Mouse (Mus musculus) 416B (cell line): ENCODE data around the gene Dchs2.
A peak's percentile ranks its signal among the peaks of the same experiment; 100 is the strongest.

Experiments used
- DNase-seq: peaks from one replicate; pipeline ENCODE4 v3.0.0; 2011; ENCODE audit warnings: low read depth

The Dchs2 gene

DNA sequence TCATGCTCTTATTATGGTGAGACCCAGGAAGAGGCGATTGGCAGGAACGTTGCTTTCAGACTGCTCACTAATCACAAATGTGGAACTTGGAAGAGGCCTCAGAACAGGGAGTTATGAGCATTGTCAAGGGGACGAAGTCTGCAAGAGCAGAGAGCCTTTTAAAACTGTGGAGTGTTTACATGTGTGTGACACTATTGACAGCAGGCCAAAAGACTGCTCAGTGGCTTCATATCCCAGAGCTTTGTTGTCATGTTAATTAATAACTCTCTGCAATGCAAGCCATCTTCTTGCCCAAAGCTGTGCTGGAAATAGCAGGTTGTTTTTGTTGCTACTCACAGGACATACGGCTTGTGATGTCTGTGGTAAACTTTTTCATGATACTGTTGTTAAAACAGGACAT, 27.9 kb downstream of the Dchs2 start:
- DNase-seq = no peak

DNA sequence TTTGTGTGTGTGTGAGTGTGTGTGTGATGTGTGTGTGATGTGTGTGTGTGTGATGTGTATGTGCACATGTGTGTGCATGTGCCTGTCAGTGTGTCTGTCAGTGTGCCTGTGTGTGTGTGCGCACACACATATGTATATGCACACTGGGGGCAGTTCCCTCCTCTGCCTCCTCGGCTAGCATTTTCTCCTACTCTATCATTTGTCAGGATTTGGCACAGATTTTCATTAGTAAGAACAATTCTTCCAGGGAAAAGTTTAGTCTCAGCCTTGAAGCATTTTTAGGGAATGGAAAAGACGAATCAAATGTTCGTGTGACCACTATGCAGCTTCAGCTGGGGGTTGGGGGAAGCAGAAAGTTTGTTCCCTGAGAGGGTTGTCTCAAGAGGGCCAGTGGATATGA, 28.4 kb downstream of the Dchs2 start:
- DNase-seq = no peak

DNA sequence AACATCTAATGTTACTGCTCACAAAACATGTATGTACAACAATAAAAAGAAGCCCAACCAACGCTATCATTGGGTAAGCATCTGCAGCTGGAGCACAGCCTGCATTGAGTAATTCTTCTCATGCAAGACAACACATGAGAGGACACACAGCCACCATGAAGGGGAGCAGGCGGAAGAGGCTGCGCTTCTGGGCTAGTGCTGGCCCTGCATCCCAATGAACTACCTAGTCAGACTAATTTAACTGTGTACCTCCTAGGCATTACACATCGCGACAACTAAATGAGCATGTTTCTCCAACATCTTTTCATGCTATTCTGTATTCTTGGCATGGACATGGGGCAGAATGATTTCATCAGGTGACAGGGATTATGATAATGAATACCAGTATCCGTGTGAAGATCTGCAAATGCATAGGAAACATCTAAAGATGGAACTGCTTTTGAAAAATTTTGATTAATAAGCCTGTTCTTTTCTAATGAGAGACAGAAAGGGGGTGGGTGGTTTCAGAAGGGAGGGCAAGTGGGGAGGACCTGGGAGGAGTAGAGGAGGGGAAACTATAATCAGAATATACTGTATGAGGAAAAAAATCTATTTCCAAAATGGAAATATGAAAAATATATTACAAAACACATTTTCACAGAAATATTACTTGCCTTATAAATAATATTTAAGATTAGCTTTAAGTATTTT, 33.9 kb downstream of the Dchs2 start:
- DNase-seq = no peak

DNA sequence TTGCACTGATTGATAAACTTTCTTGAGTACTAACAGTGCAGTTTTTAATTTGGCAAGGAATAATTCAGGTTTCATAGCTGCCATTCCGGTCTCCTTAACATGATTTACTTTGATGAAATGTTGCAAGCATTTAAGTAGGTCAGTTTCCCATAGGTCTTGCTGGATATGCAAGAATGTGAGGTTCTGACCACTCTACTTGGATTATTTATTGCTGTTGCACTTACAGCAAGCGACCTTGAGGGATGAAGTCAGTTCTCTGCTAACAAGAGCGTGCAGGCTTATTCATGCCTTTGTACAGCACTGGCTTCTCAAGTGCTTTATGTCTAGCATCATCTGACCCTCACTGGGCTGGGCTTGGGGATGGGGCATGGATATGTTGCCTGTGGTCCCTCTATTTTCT, 35.9 kb downstream of the Dchs2 start:
- no peak for DNase-seq

DNA sequence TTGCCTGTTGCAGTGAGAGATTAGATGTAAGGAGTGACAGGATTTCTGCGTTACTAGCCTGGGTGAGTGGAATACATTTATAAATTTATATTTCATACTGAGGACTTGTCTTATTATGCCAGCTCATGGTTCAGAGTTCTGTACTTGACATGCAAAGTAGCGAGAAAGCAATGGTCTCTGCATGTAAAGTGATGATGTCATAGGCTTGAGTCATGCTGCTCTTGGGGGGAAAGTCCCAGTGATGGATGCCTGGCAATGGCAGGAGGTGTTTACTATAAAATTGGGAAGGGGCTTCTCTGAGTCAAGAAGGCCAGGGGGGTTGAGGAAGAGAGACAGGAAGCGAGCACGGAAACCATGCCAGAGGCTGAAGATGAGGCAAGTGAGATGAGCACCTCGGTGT, 57.8 kb downstream of the Dchs2 start:
- no peak for DNase-seq

DNA sequence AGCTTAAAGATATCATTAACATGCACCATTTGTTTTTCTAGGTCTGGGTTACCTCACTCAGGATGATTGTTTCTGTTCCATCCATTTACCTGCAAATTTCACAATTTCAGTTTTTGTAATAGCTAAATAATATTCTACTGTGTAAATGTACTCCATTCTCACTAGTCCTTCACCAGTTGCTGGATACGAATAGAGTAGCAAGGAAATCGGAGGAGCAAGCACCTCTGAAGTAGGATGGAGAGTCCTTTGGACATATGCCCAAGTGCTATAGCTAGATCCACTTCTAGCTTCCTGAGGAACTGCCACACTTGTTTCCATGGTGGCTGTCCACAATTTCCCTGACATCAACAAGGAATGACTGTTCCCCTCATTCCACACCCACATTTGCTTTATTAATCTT, 63.5 kb downstream of the Dchs2 start:
- DNase-seq = no peak

DNA sequence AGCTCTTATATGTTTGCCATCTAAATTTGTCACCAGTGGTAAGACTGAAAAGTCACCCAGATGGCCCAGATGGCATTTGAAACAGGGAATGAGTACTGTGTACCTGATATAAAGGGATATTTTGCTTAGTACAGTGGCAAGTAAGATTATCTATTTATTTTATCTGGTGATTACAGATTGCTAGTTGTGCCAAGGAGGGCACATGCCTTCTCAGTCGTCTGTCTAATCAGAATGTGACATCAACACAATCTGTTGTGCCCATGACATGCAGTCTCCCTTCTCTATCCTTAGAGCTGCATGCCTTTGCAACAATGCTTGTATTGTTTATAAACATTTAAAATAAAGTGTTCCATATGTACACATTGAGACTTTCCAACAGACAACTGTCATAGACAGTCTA, 64.7 kb downstream of the Dchs2 start:
- no peak for DNase-seq

DNA sequence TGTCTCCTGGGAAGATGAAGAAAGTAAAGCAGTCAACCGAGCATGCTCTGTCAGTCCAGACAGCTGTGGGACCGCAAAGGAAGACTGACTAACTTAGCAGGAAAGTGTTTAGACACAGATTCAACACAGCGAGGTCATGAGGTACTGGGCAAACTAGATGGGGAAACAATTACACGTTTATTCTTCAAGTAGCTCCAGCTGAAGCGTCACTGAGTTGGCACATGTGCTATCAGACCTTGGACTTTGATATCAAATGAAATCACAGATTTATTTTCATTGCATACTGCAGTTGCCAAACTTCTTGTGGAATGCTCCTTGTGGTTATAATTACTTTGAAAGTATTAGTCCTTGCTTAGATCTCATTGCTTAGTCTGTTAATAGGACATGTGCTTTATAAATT, 67.2 kb downstream of the Dchs2 start:
- peak; percentile 4 for DNase-seq

DNA sequence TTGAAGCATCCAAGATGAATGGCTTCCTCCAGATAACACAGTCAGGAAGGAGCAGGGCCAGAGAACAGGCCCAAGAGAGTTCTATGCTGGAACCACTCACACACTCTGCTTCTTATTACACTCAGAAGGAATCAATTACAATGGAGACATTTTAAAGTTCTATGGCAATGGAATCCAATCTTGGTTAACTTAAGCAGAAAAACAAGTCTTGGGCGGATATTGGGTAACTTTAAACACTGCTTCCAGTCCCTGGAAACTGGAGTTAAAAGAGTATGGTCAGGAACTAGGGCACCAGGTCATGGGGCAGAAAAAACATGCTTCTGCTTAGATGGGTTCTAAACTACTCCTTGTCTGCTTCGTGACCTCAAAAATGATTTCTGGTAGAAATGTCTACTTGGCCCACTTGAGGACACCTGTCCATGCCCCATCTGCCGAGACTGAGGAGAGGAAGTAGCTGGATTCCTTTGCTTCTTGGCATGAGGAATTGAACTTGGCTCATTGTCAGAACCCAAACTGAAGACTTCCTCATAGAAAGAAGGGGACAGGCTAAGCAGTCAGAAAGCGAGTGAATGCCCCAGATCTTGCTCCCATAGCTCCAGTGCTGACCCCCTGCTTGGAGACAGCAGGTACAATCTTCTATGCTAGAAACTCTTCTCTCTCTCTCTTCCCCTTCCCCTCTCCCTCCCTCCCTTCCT, 73.7 kb downstream of the Dchs2 start:
- DNase-seq = no peak

DNA sequence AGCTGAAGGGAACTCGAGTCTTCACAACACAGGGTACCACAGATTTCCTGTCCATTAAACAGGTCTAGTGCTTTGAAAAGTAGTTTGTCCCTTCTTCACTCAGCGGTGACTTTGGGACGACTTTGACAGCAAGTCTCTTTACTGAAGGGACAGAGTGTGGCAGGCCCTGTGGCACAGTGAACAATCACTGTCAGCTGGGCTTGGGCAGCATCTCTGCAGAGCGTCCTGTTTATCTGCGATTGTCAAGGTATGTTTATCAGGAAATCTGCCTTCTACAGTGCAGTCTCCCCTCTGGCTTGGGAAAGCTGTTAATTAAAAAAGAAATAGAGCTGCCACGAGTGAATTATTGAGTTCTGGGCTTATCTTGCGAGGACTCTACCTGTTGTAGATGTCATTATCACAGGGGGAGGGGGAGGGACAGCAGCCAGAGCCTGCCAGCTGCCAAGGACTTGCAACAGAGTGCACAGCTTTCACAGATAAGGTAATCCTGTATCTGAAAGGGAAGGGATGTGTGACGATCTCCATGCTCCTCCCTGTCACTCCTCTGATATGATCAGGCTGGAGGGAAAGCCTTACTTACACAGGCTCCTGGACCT, 77.4 kb downstream of the Dchs2 start:
- no peak for DNase-seq

DNA sequence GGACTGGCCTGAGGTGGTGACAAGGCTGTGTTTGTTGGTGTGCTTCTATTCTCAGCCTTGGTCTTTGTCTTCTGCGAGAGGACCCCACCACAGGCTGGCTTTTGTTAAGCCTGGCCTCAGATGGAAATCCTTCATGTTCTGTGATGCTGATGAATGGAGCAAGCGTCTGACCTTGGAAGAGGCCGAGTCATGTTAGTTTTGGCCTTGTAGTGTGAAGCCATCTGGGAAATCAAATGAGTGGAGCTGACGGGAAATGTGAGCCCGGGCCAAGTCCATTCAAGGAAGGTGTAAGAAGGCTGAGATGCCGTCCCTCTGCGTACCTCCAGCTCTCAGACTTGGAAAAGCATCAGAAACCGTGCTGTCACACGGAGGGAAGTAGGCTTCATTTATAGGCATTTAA, 81.9 kb downstream of the Dchs2 start:
- no peak for DNase-seq

DNA sequence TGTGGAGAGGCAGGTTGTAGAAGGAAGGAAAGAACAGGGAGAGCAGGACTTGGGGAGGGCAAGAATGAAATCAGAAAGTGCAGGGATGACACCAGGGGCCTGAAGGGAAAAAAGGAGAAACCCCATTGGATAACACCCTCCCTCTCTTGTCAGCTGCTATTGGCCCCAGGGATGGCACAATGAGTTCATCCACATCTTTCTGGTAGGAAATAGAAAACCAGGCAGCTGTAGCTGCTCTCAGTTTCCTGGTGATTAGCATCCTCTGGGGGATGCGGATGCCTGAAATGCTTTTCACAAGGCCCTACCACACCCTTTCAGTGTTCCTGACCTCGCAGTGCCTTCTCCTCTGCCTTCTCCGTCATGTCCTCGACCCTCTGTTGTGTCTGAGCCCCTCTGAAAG, 82.5 kb downstream of the Dchs2 start:
- DNase-seq = no peak

DNA sequence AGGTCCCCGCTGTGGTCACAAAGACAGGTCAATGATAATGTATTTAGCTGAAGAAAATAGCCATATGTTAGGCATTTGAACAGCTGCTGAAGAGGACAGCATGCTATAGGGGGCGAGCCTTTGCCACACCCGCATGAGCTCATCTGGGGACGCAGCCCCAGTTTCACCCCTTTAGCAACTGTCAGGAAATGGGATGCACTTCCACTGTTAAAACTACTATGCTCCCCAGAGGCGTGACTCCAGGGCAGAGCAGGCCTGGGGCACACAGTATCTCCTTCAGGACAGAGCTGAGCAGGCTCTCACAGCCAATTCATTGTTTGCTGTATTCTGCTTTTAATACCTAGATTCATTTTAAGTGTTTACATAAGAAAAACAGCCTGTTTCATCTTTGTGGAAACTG, 84.2 kb downstream of the Dchs2 start:
- DNase-seq = no peak

DNA sequence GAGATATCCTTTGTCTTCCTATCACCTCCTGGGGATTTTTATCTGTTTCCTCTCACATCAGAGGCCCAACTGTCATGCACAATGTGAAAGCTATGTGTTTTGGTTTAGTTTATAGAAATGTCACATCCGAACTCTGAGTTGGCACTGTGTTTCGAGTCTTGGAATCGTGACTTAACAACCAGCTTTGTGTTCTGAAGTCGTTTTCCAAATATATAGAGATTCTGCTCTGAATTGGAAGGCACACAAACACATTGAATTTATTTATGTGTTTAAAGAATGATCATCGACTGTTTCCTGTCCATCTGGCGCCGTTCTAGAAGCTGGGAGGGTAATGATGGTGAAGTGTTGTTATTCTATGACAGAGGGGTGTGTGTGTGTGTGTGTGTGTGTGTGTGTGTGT, 84.8 kb downstream of the Dchs2 start:
- DNase-seq = no peak

DNA sequence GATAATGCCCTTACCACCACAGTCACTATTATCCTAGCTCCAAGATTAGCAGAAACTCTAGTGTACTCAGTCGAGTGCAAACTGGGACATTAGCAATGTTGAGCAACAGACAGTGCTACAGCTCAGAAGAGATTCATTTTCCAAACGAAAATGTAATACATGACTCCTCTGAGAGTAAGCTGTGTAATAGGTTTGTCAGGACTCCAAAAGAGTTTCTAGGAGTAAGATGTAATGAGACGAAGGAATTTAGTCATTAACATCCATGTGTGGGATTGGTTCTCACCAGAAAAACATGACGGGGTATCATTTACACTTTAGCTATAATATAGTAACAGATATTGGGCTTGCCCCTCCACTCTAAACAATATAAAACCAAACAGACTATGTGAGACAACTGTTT, 90.3 kb downstream of the Dchs2 start:
- no peak for DNase-seq

DNA sequence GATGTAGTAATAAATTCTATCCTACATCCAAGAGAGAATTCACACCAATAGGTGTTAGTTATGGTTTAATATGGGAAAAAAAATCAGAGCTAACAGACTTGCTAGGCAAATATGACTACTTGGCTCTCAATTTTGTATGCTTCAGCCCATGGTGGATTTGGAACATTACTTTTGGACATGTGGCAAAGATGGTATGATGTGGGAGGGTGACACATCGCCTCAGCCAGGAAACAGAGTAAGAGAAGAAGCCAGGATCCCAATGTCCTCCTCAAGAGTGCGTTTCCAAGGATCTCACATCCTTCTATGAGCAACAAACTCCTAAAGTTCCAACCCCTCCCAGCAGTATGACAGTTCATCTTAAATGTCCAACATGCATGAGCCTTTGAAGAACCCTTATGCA, 92.4 kb downstream of the Dchs2 start:
- no peak for DNase-seq

DNA sequence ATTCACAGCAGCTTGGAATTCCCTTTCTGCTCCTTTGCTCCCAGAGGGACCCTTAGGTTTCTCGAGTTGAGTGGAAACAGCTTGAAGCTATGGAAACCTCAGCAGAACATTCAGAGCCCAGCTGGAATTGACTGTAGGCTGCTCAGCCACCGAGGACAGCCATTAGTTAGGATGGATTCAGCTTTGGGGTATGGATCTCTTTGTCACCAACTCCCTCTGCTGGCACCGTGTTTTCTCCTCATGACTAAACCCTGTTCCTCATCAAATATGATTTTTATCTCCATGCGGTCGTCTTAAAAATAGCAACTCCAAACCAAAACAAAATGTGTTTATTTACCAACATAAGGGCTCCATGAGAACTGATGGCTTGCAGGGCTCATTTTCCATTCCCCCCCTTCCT, 94.4 kb downstream of the Dchs2 start:
- no peak for DNase-seq

DNA sequence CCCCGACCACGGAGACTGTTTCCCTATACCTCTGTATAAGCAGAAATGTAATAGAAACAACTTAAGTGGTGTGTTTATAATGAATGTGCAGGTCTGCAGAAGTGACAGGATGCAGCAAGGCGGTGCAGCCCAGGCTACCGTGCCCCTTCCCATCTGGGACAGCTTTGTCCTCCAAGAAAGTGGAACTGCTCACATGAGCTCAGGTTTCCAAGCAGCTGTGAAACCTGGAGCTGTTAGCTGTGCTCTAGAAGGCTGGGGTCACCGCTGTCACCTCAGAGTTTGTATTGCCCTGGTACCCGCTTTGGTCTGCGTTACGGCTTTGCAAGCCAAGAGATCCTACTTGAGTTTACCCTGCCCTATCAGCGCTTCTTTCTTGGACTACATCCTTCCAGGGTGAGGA, 100.6 kb downstream of the Dchs2 start:
- DNase-seq = no peak

DNA sequence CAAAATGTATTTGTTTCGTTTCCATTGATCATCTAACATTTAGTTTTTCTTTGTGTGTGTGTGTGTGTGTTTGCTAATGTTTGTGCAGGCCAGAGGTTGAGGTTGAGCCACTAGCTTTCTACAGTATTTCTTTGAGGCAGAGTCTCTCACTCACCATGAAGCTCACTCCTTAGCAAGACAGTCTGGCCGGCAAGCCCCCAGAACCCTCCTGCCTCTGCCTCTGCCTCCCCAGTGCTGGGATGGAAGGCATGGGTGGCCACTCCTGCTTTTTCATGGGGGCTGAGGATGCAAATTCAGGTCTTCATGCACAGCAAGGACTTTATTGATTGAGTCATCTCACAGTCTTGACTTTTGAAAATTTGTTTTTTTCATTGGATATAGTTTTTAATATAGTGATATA, 102.6 kb downstream of the Dchs2 start:
- DNase-seq = no peak

DNA sequence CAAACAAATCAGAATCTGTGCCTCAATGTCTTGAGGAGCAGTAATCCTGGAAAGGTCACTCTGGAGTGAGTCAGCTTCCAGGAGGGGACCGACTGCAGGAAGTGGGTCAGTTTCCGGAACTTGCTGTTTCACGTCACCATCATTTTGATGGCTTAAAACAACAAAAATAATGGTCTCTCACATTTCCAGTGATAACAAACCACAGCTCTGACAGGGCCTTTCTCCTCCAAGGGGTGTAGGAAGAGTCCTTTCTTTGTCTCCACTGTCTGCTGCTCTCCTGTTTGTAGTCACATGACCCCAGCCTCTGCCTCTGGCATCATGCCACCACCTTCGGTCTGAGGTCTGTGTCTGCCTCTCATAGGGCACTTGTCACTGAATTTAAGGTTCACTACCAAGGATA, 106.7 kb downstream of the Dchs2 start:
- peak; percentile 68 for DNase-seq

DNA sequence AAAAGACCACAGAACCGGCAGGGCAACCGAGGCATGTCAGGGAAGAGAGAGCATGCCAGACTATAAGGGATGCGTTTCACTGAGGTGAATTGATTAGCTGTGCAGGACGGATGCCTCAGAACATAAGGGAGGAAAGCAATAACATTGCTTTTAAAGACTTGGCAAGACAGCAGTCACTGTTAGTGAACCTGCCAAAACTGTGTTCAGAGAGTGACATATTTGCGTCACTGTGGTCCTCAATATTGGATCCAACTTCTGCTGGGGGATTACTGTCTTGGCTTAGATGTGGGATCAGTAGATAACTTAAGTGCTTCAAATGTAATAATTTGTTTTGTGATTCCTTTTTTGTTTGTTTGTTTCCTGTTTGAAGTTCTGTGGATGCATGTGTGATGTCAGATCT, 107.3 kb downstream of the Dchs2 start:
- DNase-seq = no peak

DNA sequence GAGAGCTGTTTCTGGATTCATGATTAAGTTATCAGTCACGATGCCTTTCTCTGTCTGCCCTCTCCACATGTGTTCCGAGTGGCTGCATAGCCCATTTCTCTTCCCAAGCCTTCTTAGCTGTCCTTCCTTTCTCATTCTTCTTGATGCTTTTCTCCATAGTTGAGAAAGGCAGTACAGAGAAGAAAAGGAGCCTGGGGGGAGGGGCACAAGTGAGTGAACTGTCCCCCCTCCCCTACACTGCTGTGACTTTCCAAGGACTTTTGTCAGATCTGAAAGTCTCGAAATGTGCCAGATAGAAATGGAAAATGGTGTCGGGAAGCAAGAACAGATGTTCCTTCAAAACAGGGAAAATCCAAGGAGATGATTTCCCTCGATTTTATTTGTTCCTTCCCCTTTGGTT, 118.8 kb downstream of the Dchs2 start:
- no peak for DNase-seq

DNA sequence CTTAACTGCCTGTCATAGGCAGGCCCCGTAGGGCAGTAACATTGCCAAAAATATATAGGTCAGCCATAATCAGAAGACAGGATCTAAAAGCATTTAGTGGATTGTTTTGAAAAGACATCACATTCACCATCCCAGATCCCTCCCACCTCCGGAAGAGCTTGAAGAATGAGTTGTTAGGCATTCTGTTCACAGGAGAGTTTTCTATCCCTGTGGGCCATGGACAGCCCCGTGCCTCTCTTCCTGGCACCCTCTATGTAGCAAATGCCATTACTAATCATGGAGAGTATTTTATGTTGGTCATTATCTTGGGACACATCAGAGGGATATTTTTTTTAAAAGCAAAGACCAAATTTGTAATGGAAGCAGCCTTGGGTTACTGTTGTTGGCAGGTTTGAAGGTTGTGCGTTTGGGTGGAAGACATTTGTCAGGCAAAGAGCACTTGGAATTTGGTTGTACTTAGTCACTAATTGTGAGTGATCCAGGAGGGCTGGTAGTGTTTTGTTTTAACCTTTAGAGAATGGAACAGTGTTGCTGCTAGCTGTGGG, 122.3 kb downstream of the Dchs2 start:
- no peak for DNase-seq

DNA sequence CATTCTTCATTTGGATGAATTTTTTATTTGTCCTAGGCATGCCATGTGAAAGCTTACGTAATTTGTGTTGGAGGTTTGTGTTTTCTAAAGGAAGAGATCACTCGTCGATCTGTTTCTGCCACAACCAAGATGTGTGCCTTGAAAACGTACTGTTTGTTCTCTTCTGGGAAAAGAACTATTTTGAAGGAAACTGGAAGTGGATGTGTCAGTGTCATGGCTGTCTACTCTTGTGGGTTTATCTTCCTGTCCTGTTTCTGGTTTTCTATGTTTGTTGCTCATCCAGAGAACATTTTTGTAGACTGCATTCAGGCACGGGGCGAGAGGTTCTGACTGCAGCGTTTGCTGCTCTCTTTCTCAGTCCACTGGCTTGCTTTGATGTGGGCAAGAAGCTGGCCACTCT, 124.2 kb downstream of the Dchs2 start:
- no peak for DNase-seq
